Comparison of ENCODE assay signal across 4 mouse cellular contexts in the genomic region with DNA sequence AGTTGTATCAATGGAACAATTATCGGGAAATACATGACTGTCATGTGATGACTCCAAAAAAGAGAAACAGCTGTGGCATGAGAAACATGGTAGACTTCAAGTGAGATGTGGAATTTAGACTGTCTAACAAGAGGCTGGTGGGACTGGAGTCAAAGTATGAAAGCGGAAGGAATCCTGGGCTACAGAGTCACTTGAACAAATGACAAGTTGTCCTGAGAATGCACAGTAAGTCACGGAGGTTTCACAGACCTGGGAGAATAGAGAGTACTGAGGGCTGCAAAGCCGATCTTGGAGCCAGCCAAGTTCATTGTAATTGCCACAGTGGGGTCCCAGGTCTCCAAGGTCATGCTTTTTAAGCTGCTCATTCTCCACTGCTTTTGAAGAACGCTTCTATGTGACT.
A peak's percentile ranks its signal among the peaks of the same experiment; 100 is the strongest.
DNase-seq lines count a peak whose midpoint lies in the region.

A gene (plus strand): TSS at position 301 of the 400 bp plus-strand sequence.

- DNase-seq in ES-CJ7 (ENCODE audit: low read depth, low spot score) (peak; percentile 17), R1 (ENCODE audit: low read depth, low spot score) (peak; percentile 43), ZHBTc4 (ENCODE audit: low read depth, low spot score) (peak; percentile 28)
- peak; percentile 33 for DNase-seq in Muller cell, postnatal 12 days (ENCODE audit: inconsistent ontology term)

Comparison
In these comparisons a context has a peak if more than half of its experiments do, and no peak if none do; other contexts are left out.
1. Peak in every context shown above with its lines: DNase-seq.